Mouse (Mus musculus): Measurements from ENCODE around the gene Tfpt. TPM values are rescaled to one million over a fixed set of nuclear protein-coding genes. Genes with fewer than 3 reads are reported as not detected.

Gene Tfpt
- polyA plus RNA-seq, 1 experiment from 2014 or later: 18.2 TPM

DNA sequence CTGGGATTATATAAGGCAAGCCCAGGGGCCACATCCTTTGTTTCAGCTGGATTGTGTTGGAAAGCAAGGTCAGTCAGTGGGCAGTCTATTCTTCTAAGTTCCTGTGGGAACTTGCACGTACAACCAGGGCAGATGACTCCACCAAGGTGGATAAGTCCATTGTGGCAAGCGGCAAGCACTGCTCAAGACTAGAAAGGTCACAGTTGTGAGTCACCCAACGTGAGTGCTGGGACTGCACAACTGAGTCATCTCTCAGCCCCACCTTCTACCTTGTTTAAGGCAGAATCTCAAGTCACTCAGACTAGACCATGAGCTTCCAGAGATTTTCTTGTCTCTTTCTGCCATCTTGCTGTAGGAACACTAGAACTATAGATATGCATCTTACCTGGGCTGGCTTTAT is 39.2 kb downstream of the Tfpt start:
- Histone ChIP-seq H3K36me3 (ENCODE audit: control insufficient read depth, insufficient read depth, low read length) (no peaks in the 10 kb centered on the region), H3K27me3 (ENCODE audit: control insufficient read depth, insufficient read depth, low read length) (no peaks in the 10 kb centered on the region), H3K27ac (replicated peaks in 1 of 2; ENCODE audit: control insufficient read depth in 1 of 2, insufficient read depth in 1 of 2, low read depth in 2 of 2, low read length in 2 of 2) (no peak overlapping the region), H3K9me3 (ENCODE audit: control insufficient read depth, low read length) (no peaks in the 10 kb centered on the region), H3K4me3 (ENCODE audit: control insufficient read depth in 1 of 2, insufficient read depth in 1 of 2, low read depth in 1 of 2, low read length in 2 of 2) (no peak overlapping the region), H3K4me2 (ENCODE audit: low read length) (no peak overlapping the region), H3K4me1 (ENCODE audit: control insufficient read depth in 2 of 2, insufficient read depth in 2 of 2, low read length in 2 of 2) (0 out of 4 replicates have a peak, but pooled peaks cover 0 to 2% of the 10 kb centered on the region in 2 experiments), H3K9ac (ENCODE audit: low read length) (no peak overlapping the region)
- ATAC-seq (ENCODE audit: insufficient number of reproducible peaks, insufficient read depth, low FRiP score, low read depth): no peak
- 67% methylated on average over 3 of the region's 3 CpGs for WGBS

DNA sequence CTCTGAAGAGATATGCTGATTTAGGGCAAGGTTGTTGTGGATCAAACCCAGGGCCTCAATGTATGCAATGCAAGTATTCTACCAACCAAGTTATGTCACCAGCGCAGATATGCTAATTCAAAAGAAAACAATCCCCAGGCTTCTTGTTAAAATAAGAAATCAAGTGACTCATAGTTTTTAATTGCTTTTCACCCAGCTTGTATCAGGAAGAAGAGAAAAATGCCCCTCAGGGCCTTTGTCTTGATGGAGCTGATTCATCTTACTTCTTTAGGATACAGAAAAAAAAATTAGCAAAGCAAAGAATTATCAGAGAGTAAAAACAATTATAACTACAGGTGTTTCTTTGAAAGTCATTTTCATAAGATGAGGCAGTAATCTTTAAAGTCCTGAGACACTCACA is 42.4 kb downstream of the Tfpt start:
- WGBS: 70% methylated on average over 1 of the region's 1 CpGs
- Histone ChIP-seq H3K4me2 (ENCODE audit: low read length) (no peak overlapping the region), H3K27me3 (ENCODE audit: control insufficient read depth, insufficient read depth, low read length) (no peaks in the 10 kb centered on the region), H3K4me3 (ENCODE audit: control insufficient read depth in 1 of 2, insufficient read depth in 1 of 2, low read depth in 1 of 2, low read length in 2 of 2) (no peak overlapping the region), H3K9me3 (ENCODE audit: control insufficient read depth, low read length) (no peaks in the 10 kb centered on the region), H3K27ac (replicated peaks in 1 of 2; ENCODE audit: control insufficient read depth in 1 of 2, insufficient read depth in 1 of 2, low read depth in 2 of 2, low read length in 2 of 2) (no peak overlapping the region), H3K4me1 (ENCODE audit: control insufficient read depth in 2 of 2, insufficient read depth in 2 of 2, low read length in 2 of 2) (no peaks in the 10 kb centered on the region), H3K9ac (ENCODE audit: low read length) (no peak overlapping the region), H3K36me3 (ENCODE audit: control insufficient read depth, insufficient read depth, low read length) (no peaks in the 10 kb centered on the region)
- ATAC-seq (ENCODE audit: insufficient number of reproducible peaks, insufficient read depth, low FRiP score, low read depth): no peak

DNA sequence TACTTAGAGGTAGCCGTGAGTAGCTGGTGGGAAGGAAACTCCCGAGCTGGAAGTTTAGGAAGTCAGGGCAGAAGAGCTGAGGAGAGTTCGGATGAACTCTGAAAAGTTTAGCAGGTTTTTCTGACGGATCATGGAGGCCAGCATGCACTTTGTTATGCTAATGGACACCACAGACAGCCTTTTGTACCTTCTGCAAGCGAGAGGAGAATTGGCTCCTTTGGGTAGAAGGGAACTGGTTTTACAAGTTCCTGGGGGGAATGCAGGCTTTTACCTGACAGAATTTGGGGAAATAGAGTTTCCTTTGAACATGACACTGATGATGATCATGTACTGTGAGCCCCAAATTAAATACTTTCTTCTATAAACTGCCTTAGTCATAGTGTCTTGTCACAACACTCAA is 43.5 kb downstream of the Tfpt start:
- no peaks in the 10 kb centered on the region for H3K36me3 ChIP-seq (ENCODE audit: control insufficient read depth, insufficient read depth, low read length)
- ATAC-seq (ENCODE audit: insufficient number of reproducible peaks, insufficient read depth, low FRiP score, low read depth): no peak
- no peaks in the 10 kb centered on the region for H3K27me3 ChIP-seq (ENCODE audit: control insufficient read depth, insufficient read depth, low read length)
- H3K27ac ChIP-seq (replicated peaks in 1 of 2; ENCODE audit: control insufficient read depth in 1 of 2, insufficient read depth in 1 of 2, low read depth in 2 of 2, low read length in 2 of 2): no peak overlapping the region
- WGBS: 6% methylated on average over 5 of the region's 5 CpGs
- no peak overlapping the region; the same call in 1 of the 2 replicates for H3K4me2 ChIP-seq (ENCODE audit: low read length)
- no peak overlapping the region for H3K9ac ChIP-seq (ENCODE audit: low read length)
- H3K4me3 ChIP-seq (ENCODE audit: control insufficient read depth in 1 of 2, insufficient read depth in 1 of 2, low read depth in 1 of 2, low read length in 2 of 2): no peak overlapping the region
- H3K4me1 ChIP-seq (ENCODE audit: control insufficient read depth in 2 of 2, insufficient read depth in 2 of 2, low read length in 2 of 2): no peaks in the 10 kb centered on the region
- H3K9me3 ChIP-seq (ENCODE audit: control insufficient read depth, low read length): no peaks in the 10 kb centered on the region

DNA sequence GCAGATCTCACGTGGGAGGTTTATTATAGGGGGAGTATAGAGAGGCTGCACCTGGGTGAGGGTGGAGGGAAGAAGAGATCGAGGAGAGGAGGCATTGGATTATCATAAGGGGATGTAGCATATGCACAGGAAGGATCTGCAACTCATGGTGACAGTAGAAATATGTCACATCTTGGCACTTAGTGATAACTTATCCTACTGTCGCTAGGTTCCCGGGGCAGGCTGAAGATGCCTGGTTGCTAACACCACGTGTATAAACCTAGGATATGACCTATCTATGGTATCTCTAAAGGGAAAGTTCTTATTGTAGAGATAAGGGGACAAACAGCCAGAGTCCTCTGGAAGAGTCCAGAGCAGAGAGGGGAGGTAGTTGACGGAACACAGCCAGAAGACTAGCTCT is 44.0 kb downstream of the Tfpt start:
- H3K27ac ChIP-seq (replicated peaks in 1 of 2; ENCODE audit: control insufficient read depth in 1 of 2, insufficient read depth in 1 of 2, low read depth in 2 of 2, low read length in 2 of 2): no peak overlapping the region
- no peaks in the 10 kb centered on the region for H3K36me3 ChIP-seq (ENCODE audit: control insufficient read depth, insufficient read depth, low read length)
- no peaks in the 10 kb centered on the region for H3K4me1 ChIP-seq (ENCODE audit: control insufficient read depth in 2 of 2, insufficient read depth in 2 of 2, low read length in 2 of 2)
- H3K4me2 ChIP-seq (ENCODE audit: low read length): no peak overlapping the region; the same call in 1 of the 2 replicates
- no peaks in the 10 kb centered on the region for H3K27me3 ChIP-seq (ENCODE audit: control insufficient read depth, insufficient read depth, low read length)
- no peaks in the 10 kb centered on the region for H3K9me3 ChIP-seq (ENCODE audit: control insufficient read depth, low read length)
- no peak overlapping the region for H3K4me3 ChIP-seq (ENCODE audit: control insufficient read depth in 1 of 2, insufficient read depth in 1 of 2, low read depth in 1 of 2, low read length in 2 of 2)
- no peak overlapping the region for H3K9ac ChIP-seq (ENCODE audit: low read length)
- ATAC-seq (ENCODE audit: insufficient number of reproducible peaks, insufficient read depth, low FRiP score, low read depth): no peak
- WGBS: 4% methylated on average over 6 of the region's 6 CpGs

DNA sequence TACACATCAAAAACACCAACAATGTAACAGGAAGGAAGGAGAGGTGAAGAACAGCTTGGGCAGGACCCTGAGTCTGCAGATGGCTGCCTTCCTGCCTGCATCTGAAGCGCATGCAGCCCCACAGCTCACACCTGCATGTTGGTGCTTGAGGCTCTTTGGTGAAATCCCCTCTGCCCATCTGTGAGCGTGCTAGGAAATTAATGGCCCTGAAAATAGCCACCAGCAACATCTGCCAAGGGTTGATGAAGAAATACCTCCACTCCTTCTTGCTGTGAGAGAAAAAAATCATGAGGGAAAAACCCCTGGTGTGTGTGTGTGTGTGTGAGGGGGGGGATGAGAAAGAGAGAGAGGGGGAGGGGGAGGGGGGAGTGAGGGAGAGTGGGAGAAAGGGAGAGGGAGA is 49.7 kb downstream of the Tfpt start:
- Histone ChIP-seq H3K4me2 (ENCODE audit: low read length) (no peak overlapping the region), H3K4me3 (ENCODE audit: control insufficient read depth in 1 of 2, insufficient read depth in 1 of 2, low read depth in 1 of 2, low read length in 2 of 2) (no peak overlapping the region), H3K9me3 (ENCODE audit: control insufficient read depth, low read length) (0 out of 2 replicates have a peak, but pooled peaks cover 4% of the 10 kb centered on the region), H3K4me1 (ENCODE audit: control insufficient read depth in 2 of 2, insufficient read depth in 2 of 2, low read length in 2 of 2) (no peaks in the 10 kb centered on the region), H3K36me3 (ENCODE audit: control insufficient read depth, insufficient read depth, low read length) (no peaks in the 10 kb centered on the region), H3K9ac (ENCODE audit: low read length) (no peak overlapping the region), H3K27ac (replicated peaks in 1 of 2; ENCODE audit: control insufficient read depth in 1 of 2, insufficient read depth in 1 of 2, low read depth in 2 of 2, low read length in 2 of 2) (no peak overlapping the region), H3K27me3 (ENCODE audit: control insufficient read depth, insufficient read depth, low read length) (no peaks in the 10 kb centered on the region)
- no peak for ATAC-seq (ENCODE audit: insufficient number of reproducible peaks, insufficient read depth, low FRiP score, low read depth)
- WGBS: 58% methylated on average over 2 of the region's 2 CpGs

DNA sequence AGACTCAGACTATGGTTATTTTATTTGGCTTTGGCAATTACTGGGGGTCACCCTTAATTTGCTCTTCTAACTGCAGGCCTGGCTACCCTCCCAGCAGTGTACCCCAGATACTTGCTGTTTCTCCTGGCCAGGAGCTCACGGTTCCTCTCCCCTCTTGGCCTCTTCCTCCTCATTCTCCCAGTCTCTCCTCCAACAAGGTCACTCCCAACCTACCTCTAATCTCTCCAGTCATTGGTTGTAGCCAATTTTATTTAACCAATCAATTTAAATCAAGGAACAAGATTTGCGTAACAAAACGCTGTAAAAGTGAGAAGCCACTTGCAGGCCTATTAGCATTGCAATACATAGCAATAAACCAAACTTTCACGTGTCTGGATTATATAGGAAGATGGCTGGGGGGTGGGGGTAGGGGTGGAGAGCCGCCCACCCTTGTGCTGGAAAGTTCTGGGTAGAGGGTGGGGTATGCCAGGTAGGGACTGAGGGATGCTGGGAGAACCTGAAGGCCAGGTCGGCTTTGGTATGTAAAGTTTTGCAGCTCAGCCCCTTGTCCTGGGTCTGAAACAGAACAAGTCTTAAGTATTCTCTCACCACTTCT is 50.7 kb downstream of the Tfpt start:
- H3K9me3 ChIP-seq (ENCODE audit: control insufficient read depth, low read length): 0 out of 2 replicates have a peak, but pooled peaks cover 4% of the 10 kb centered on the region
- no peak overlapping the region for H3K27ac ChIP-seq (replicated peaks in 1 of 2; ENCODE audit: control insufficient read depth in 1 of 2, insufficient read depth in 1 of 2, low read depth in 2 of 2, low read length in 2 of 2)
- no peaks in the 10 kb centered on the region for H3K36me3 ChIP-seq (ENCODE audit: control insufficient read depth, insufficient read depth, low read length)
- no peak overlapping the region for H3K9ac ChIP-seq (ENCODE audit: low read length)
- no peaks in the 10 kb centered on the region for H3K27me3 ChIP-seq (ENCODE audit: control insufficient read depth, insufficient read depth, low read length)
- no peaks in the 10 kb centered on the region for H3K4me1 ChIP-seq (ENCODE audit: control insufficient read depth in 2 of 2, insufficient read depth in 2 of 2, low read length in 2 of 2)
- no peak overlapping the region for H3K4me3 ChIP-seq (ENCODE audit: control insufficient read depth in 1 of 2, insufficient read depth in 1 of 2, low read depth in 1 of 2, low read length in 2 of 2)
- ATAC-seq (ENCODE audit: insufficient number of reproducible peaks, insufficient read depth, low FRiP score, low read depth): no peak
- WGBS: 68% methylated on average over 6 of the region's 6 CpGs
- no peak overlapping the region for H3K4me2 ChIP-seq (ENCODE audit: low read length)

DNA sequence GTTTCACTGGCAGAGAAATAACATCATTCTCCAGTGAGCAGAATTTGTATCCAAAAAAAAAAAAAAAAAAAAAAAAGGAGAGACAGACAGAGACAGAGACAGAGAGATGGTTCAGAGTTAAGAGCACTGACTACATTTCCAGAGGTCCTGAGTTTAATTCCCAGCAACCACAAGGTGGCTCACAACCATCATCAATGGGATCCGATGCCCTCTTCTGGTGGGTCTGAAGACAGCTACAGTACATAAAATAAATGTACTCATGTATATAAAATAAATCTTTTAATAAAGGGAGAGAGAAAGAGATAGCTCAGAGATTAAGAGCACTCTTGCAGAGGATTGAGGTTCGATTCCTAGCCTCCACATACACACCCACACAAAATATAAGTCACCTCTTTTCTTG is 51.5 kb downstream of the Tfpt start:
- no peak for ATAC-seq (ENCODE audit: insufficient number of reproducible peaks, insufficient read depth, low FRiP score, low read depth)

More for the DNA sequence above, 51.5 kb downstream of the Tfpt start:
- Histone ChIP-seq H3K4me3 (ENCODE audit: control insufficient read depth in 1 of 2, insufficient read depth in 1 of 2, low read depth in 1 of 2, low read length in 2 of 2) (no peak overlapping the region), H3K27ac (replicated peaks in 1 of 2; ENCODE audit: control insufficient read depth in 1 of 2, insufficient read depth in 1 of 2, low read depth in 2 of 2, low read length in 2 of 2) (no peak overlapping the region), H3K4me1 (ENCODE audit: control insufficient read depth in 2 of 2, insufficient read depth in 2 of 2, low read length in 2 of 2) (no peaks in the 10 kb centered on the region), H3K4me2 (ENCODE audit: low read length) (no peak overlapping the region), H3K9ac (ENCODE audit: low read length) (no peak overlapping the region), H3K27me3 (ENCODE audit: control insufficient read depth, insufficient read depth, low read length) (no peaks in the 10 kb centered on the region), H3K9me3 (ENCODE audit: control insufficient read depth, low read length) (0 out of 2 replicates have a peak, but pooled peaks cover 4% of the 10 kb centered on the region), H3K36me3 (ENCODE audit: control insufficient read depth, insufficient read depth, low read length) (no peaks in the 10 kb centered on the region)
- WGBS: 70% methylated on average over 2 of the region's 2 CpGs
